Mouse (Mus musculus): ENCODE measurements at regions not wholly inside any gene's neighbourhood (a gene's known extent, or its start where the extent isn't known, plus 50 kb on each side); places are given as distances from the start of the nearest gene placed in this dataset.

- TF ChIP-seq CTCF (IDR thresholded peaks at IDR 0.05; ENCODE audit: borderline replicate concordance, insufficient read depth, low read length) (no peak), POLR2A (IDR thresholded peaks at IDR 0.05; ENCODE audit: low read depth, low read length) (no peak)
Measured at GRCm38 (mm10) chr3:143952289-143952688, 252.7 kb downstream of the Lmo4 start.
